Mouse (Mus musculus) brain, embryonic 14.5 days (tissue): ENCODE measurements at regions not wholly inside any gene's neighbourhood (a gene's known extent, or its start where the extent isn't known, plus 50 kb on each side); places are given as distances from the start of the nearest gene placed in this dataset.

ENCODE experiments used
- CTCF ChIP-seq: fragments of 200-500 bp; IDR thresholded peaks from 2 replicates; pipeline ENCODE4 v1.5.1; 2012; ENCODE audit warnings: inconsistent platforms, mild to moderate bottlenecking, moderate library complexity, borderline replicate concordance; ENCODE audit not compliant: insufficient read depth, insufficient read length; ENCODE audit errors: extremely low read depth
- POLR2A ChIP-seq: fragments of 200-500 bp; IDR thresholded peaks from 2 replicates; pipeline ENCODE4 v1.6.1; 2012; ENCODE audit warnings: mild to moderate bottlenecking, inconsistent platforms, borderline replicate concordance; ENCODE audit not compliant: poor library complexity, insufficient read depth, insufficient read length, severe bottlenecking; ENCODE audit errors: extremely low read depth

GRCm38 (mm10) chr9:82763651-82764050, 65.7 kb upstream of the Irak1bp1 start:
- TF ChIP-seq POLR2A (no peak), CTCF (no peak)
